Mouse (Mus musculus) naive thymus-derived CD4-positive, alpha-beta T cell, adult 2 months (primary cell): ENCODE results near the gene Plcl2.
A peak's percentile ranks its signal among the peaks of the same experiment; 100 is the strongest.

Source experiments
- DNase-seq: peaks from one replicate; pipeline ENCODE4 v3.0.0-alpha.2; 2011; ENCODE audit warnings: low read depth

Plcl2 gene

GRCm38 (mm10) chr17:50509251-50510104 is at the start of gene Plcl2:
TSS of gene Plcl2 (plus strand) at chr17:50509403.
- peak; percentile 78 for DNase-seq

- no peak for DNase-seq
These were observed 48.9 kb upstream of the Plcl2 start for GRCm38 (mm10) chr17:50460301-50460700.

- DNase-seq = no peak
These were observed 41.8 kb upstream of the Plcl2 start for GRCm38 (mm10) chr17:50467438-50467837.

GRCm38 (mm10) chr17:50469126-50469525 is 40.1 kb upstream of the Plcl2 start:
- no peak for DNase-seq

- DNase-seq = peak; percentile 90
These were observed 39.4 kb upstream of the Plcl2 start for GRCm38 (mm10) chr17:50469543-50470431.

GRCm38 (mm10) chr17:50470432-50471078 is 38.6 kb upstream of the Plcl2 start:
- peak; percentile 94 for DNase-seq

GRCm38 (mm10) chr17:50471230-50471629 is 38.0 kb upstream of the Plcl2 start:
- peak; percentile 78 for DNase-seq

- no peak for DNase-seq
These were observed 31.9 kb upstream of the Plcl2 start for GRCm38 (mm10) chr17:50477277-50477676.

- DNase-seq = no peak
These were observed 28.3 kb upstream of the Plcl2 start for GRCm38 (mm10) chr17:50480867-50481266.

- DNase-seq = peak; percentile 75
These were observed 25.5 kb upstream of the Plcl2 start for GRCm38 (mm10) chr17:50483700-50484099.

GRCm38 (mm10) chr17:50484981-50485380 is 24.2 kb upstream of the Plcl2 start:
- DNase-seq = peak; percentile 75

- DNase-seq = no peak
These were observed 22.1 kb upstream of the Plcl2 start for GRCm38 (mm10) chr17:50487058-50487618.

GRCm38 (mm10) chr17:50487670-50488069 is 21.5 kb upstream of the Plcl2 start:
- DNase-seq = no peak

GRCm38 (mm10) chr17:50488406-50488805 is 20.8 kb upstream of the Plcl2 start:
- no peak for DNase-seq

- DNase-seq = no peak
These were observed 20.3 kb upstream of the Plcl2 start for GRCm38 (mm10) chr17:50488895-50489294.

GRCm38 (mm10) chr17:50490644-50491430 is 18.4 kb upstream of the Plcl2 start:
- no peak for DNase-seq

- DNase-seq = peak; percentile 37
These were observed 17.7 kb upstream of the Plcl2 start for GRCm38 (mm10) chr17:50491496-50491895.

- DNase-seq = no peak
These were observed 13.8 kb upstream of the Plcl2 start for GRCm38 (mm10) chr17:50495216-50495889.

GRCm38 (mm10) chr17:50498062-50498697 is 11.0 kb upstream of the Plcl2 start:
- DNase-seq = no peak
